Mouse (Mus musculus) megakaryocyte, embryonic 14.5 days (primary cell): ENCODE measurements around the gene Cmtm8.

Source experiments
- FLI1 ChIP-seq: IDR thresholded peaks from 2 replicates; pipeline ENCODE4 v1.6.1; 2012; ENCODE audit warnings: low read length, inconsistent platforms, mixed read lengths
- GATA1 ChIP-seq: IDR thresholded peaks from 3 replicates; pipeline ENCODE4 v1.6.1; 2012; ENCODE audit warnings: mixed read lengths, low read length, inconsistent platforms, borderline replicate concordance

- TF ChIP-seq GATA1 (no peak), FLI1 (no peak)
These were observed 65.9 kb downstream of the Cmtm8 start for GRCm38 (mm10) chr9:114778047-114778390.
